Mouse (Mus musculus) ES-Bruce4 (cell line): Measurements from ENCODE around the gene Eprs. TPM values are rescaled to one million over a fixed set of nuclear protein-coding genes. Genes with fewer than 3 reads are reported as not detected.

Experiments
- H3K27ac ChIP-seq: 2 replicates; pipeline ENCODE4 v1.5.1; 2012; ENCODE audit warnings: low read length, inconsistent platforms; ENCODE audit not compliant: insufficient read depth
- H3K27me3 ChIP-seq: 2 replicates; pipeline ENCODE4 v1.6.1; 2012; ENCODE audit warnings: mild to moderate bottlenecking, low read length, inconsistent platforms; ENCODE audit not compliant: control insufficient read depth, poor library complexity, insufficient read depth, severe bottlenecking
- H3K36me3 ChIP-seq: 2 replicates; pipeline ENCODE4 v1.6.1; 2012; ENCODE audit warnings: inconsistent platforms, mild to moderate bottlenecking, low read length, moderate library complexity; ENCODE audit not compliant: control insufficient read depth, poor library complexity, insufficient read depth, severe bottlenecking
- H3K4me1 ChIP-seq: one replicate; pipeline ENCODE4 v1.8.1; 2011; ENCODE audit warnings: low read length; ENCODE audit not compliant: control insufficient read depth, insufficient read depth
- H3K4me3 ChIP-seq: 2 replicates; pipeline ENCODE4 v1.5.1; 2011; ENCODE audit warnings: low read depth, mild to moderate bottlenecking, low read length
- H3K9ac ChIP-seq: 2 replicates; pipeline ENCODE4 v1.6.1; 2012; ENCODE audit warnings: low read depth, mild to moderate bottlenecking, inconsistent platforms; ENCODE audit not compliant: poor library complexity, severe bottlenecking
- H3K9me3 ChIP-seq: replicated peaks from 2 replicates; pipeline ENCODE4 v1.6.1; 2012; ENCODE audit warnings: mild to moderate bottlenecking, low read length, inconsistent platforms; ENCODE audit not compliant: control insufficient read depth, poor library complexity, insufficient read depth, severe bottlenecking
- CTCF ChIP-seq: IDR thresholded peaks from one replicate; pipeline ENCODE4 v1.8.1; 2011; ENCODE audit warnings: low read depth, low read length
- EP300 ChIP-seq: IDR thresholded peaks from 2 replicates; pipeline ENCODE4 v1.6.1; 2011; ENCODE audit warnings: low read depth, low read length; ENCODE audit not compliant: insufficient read depth
- POLR2A ChIP-seq: IDR thresholded peaks from one replicate; pipeline ENCODE4 v1.8.1; 2011; ENCODE audit warnings: low read length; ENCODE audit not compliant: insufficient read depth
- polyA plus RNA-seq: library from polyadenylated mRNA; stranded (reverse); fragments of >200 nt; gene quantifications from 2 replicates; pipeline ENCODE4 v1.2.4, GENCODE M21; 2011; ENCODE audit warnings: low read depth; ENCODE audit not compliant: missing spikeins, insufficient read depth, insufficient read length

The Eprs gene
- polyA plus RNA-seq, 1 experiment, result 189 TPM

DNA sequence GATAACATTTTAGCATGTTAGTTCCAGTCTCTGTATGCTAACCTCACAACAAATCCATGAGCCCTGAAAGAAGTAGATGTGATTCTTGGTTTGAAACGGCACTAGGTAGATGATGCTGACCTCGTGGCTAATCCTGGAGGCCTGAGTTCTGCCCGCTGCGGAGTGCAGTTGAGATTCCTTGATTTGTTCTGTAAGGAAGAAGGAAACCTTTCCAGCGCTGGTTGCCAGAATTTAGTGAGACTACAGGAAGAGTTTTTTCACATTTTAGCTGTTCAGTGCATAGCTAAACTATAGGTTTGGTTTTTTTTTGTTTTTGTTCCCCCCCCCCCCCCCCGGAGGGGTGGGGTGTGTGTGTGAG lies 1.3 kb downstream of the Eprs start:
- Histone ChIP-seq H3K4me3 (peak overlapping the region; percentile 60), H3K9ac (peak overlapping the region; percentile 88), H3K27ac (no peak overlapping the region), H3K27me3 (no peaks in the 10 kb centered on the region), H3K9me3 (no peaks in the 10 kb centered on the region), H3K36me3 (peaks cover 12% of the 10 kb centered on the region), H3K4me1 (peaks cover 2% of the 10 kb centered on the region)
- TF ChIP-seq EP300 (no peak), POLR2A (no peak), CTCF (no peak)

DNA sequence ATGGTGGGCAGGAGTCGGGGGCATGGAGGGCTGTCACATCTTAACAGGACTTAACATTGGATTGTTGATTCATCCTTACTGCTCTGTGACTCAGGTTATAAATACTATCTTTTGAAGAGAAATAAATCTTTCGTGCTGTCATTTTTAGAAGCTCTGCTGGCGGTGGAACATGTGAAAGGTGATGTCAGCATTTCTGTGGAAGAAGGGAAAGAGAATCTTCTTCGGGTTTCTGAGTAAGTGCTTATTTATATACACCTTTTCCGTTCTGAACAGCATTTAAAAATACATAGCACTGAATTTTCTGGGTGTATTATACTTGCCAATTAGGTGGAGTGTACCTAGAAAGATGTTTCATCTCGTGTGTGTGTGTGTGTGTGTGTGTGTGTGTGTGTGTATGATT lies 4.5 kb downstream of the Eprs start:
- H3K9me3 ChIP-seq, result no peaks in the 10 kb centered on the region
- TF ChIP-seq CTCF (no peak), EP300 (no peak)
- H3K36me3 ChIP-seq, result peaks cover 37% of the 10 kb centered on the region
- peaks cover 2% of the 10 kb centered on the region for H3K4me1 ChIP-seq
- no peak overlapping the region for H3K27ac ChIP-seq
- H3K27me3 ChIP-seq, result no peaks in the 10 kb centered on the region
- no peak overlapping the region for H3K4me3 ChIP-seq
- H3K9ac ChIP-seq, result no peak overlapping the region

DNA sequence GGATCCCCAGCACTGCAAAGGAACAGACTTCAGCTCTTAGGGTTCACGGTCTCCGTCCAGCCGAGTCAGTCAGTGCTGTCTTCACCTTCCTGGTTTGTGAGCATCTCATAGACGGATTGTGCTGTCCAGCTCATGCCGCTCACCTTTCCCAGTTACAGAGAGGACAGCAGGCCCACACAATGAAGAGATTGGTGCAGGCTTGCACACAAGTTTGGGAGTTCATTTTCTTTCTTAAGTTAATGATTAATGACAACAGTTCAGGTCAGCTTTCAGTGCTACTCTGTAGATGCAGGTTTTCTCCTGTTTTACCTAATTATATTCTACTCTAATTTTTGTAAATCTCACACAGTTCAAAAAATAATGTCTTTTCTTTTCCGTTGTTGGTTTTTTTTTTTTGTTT lies 7.1 kb downstream of the Eprs start:
- Histone ChIP-seq H3K27me3 (no peaks in the 10 kb centered on the region), H3K4me1 (peaks cover 2% of the 10 kb centered on the region), H3K9ac (no peak overlapping the region), H3K9me3 (no peaks in the 10 kb centered on the region), H3K4me3 (no peak overlapping the region), H3K36me3 (peaks cover 51% of the 10 kb centered on the region), H3K27ac (no peak overlapping the region)
- TF ChIP-seq POLR2A, result no peak
- no peak for TF ChIP-seq EP300
- TF ChIP-seq CTCF, result no peak

DNA sequence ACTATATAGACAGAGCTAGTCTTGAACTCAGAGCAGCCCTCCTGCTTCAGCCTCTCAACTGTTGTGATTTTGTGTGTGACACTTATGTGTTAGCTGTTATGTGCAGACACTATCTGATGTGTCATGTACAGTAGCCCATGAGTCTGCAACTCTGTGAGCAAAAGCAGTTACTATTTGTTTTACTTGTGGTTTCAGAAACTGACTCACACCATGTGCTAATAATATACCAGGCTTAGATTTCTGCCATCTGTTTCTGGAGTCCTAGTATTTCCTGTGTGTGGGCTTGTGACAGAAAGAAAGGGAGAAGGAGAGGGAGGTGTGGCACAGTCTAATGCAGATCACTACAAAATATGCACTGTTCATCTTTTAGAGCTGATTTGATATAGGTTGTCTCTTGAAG lies 13.5 kb downstream of the Eprs start:
- no peak overlapping the region for H3K4me3 ChIP-seq
- TF ChIP-seq POLR2A, result no peak
- no peak for TF ChIP-seq CTCF
- peaks cover 72% of the 10 kb centered on the region for H3K36me3 ChIP-seq
- no peak overlapping the region for H3K27ac ChIP-seq
- no peak overlapping the region for H3K9ac ChIP-seq
- no peaks in the 10 kb centered on the region for H3K27me3 ChIP-seq
- H3K4me1 ChIP-seq, result no peaks in the 10 kb centered on the region
- H3K9me3 ChIP-seq, result no peaks in the 10 kb centered on the region

DNA sequence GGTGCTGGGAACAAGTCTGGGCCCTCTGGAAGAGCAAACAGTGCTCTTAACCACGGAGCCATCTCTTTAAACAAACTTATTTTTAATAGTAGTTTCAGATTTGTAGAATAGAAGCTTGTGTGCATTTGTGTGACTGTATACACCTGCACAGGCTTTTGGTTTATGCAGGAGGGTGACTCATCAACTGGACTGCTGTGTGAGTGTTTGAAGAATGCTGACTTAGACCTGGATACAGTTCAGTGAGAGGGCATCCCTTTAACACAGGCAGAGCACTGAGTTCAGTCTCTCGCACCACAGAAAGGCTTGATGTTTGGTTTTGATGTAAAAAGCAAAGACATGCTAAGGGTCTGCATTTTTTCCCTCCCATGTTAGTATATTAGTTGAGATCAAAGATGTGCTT lies 14.6 kb downstream of the Eprs start:
- no peak overlapping the region for H3K27ac ChIP-seq
- H3K4me1 ChIP-seq, result no peaks in the 10 kb centered on the region
- no peaks in the 10 kb centered on the region for H3K27me3 ChIP-seq
- H3K36me3 ChIP-seq, result peaks cover 71% of the 10 kb centered on the region
- no peak overlapping the region for H3K9ac ChIP-seq
- no peak for TF ChIP-seq EP300
- TF ChIP-seq CTCF, result no peak
- no peak for TF ChIP-seq POLR2A
- no peaks in the 10 kb centered on the region for H3K9me3 ChIP-seq
- no peak overlapping the region for H3K4me3 ChIP-seq

DNA sequence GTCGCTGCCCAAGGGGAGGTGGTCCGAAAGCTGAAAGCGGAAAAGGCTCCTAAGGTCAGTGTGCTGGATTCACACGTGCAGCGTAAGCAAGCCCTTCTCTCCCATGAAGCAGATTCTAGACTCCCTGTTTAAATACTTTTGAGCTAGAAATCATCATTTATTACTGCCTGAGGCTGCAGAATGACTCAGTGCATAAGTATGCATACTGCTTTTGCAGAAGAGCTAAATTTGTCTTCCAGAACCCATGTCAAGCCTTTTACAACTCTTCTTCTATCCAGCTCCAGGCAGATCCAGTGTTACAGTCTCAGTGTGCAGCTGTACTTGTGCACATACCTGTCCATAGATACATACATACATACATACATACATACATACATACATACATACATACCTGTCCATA lies 38.8 kb downstream of the Eprs start:
- no peak overlapping the region for H3K9ac ChIP-seq
- H3K36me3 ChIP-seq, result peaks cover 64% of the 10 kb centered on the region
- H3K4me1 ChIP-seq, result no peaks in the 10 kb centered on the region
- no peak for TF ChIP-seq EP300
- no peak for TF ChIP-seq CTCF
- TF ChIP-seq POLR2A, result no peak
- no peaks in the 10 kb centered on the region for H3K27me3 ChIP-seq
- no peak overlapping the region for H3K27ac ChIP-seq
- H3K9me3 ChIP-seq, result no peaks in the 10 kb centered on the region
- H3K4me3 ChIP-seq, result no peak overlapping the region

DNA sequence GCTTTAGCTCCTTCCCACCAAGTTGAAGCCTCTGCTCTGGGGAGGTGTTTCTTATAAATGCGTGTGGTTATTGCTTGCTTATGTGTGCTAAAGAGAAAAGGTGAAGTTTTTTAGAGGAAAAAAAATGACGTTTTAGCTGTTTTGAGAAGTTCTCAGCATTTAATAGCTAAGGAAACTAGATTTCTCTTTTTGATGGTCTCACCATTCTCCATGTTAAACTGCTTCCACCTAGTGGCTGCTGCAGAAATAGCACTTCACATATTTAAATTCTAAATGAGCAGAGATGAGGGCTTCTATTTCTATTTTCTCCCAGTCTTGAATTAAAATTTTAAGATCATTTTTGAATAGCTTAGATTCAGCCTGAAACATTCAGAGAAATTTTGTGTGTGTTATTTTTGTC lies 41.2 kb downstream of the Eprs start:
- no peak overlapping the region for H3K9ac ChIP-seq
- H3K9me3 ChIP-seq, result no peaks in the 10 kb centered on the region
- H3K36me3 ChIP-seq, result peaks cover 69% of the 10 kb centered on the region
- H3K4me1 ChIP-seq, result no peaks in the 10 kb centered on the region
- TF ChIP-seq POLR2A (no peak), EP300 (no peak), CTCF (no peak)
- H3K4me3 ChIP-seq, result no peak overlapping the region
- no peak overlapping the region for H3K27ac ChIP-seq
- H3K27me3 ChIP-seq, result no peaks in the 10 kb centered on the region
